Mouse (Mus musculus): ENCODE measurements around the gene Gorasp2. TPM values are rescaled to one million over a fixed set of nuclear protein-coding genes. Genes with fewer than 3 reads are reported as not detected.

The Gorasp2 gene
- total RNA-seq, 1 experiment from 2014 or later: 102 TPM

- DNase-seq: no peak
Observed at GRCm38 (mm10) chr2:70742588-70742987, 81.2 kb downstream of the Gorasp2 start.

- DNase-seq: no peak
Observed at GRCm38 (mm10) chr2:70751655-70752054, 90.3 kb downstream of the Gorasp2 start.

DNA sequence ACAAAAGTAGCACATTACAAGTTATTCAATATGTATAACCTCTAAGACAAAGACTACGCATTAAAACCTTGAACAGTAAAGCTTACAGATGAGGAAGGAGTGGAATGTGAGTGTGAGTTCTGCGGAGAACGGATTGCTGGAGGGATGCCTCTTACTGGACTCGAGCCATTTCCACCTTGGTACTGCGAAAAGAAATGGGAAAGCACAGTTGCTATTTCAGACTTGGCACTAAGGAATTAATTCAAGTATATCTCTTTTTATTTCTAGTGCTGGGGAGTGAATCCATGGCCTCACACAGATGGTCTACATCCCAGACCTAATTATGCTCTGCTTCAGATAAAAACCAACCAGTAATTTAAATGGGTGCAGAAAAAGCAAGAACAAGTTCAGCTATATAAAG is 90.8 kb downstream of the Gorasp2 start:
- DNase-seq: no peak

Other genes starting within 250 kb of the Gorasp2 start
- 2.2 and 2.5 TPM in 2 replicates for gene Sp5, start 186.7 kb upstream of the Gorasp2 start, total RNA-seq (2021)
- 1.6 TPM in 1 of 2 replicates, not detected in the other for gene Erich2, start 152.8 kb upstream of the Gorasp2 start, total RNA-seq (2021)
- gene Gad1, start 108.5 kb upstream of the Gorasp2 start, total RNA-seq (2021): 0.94 and 1.5 TPM in 2 replicates
- 0.52 TPM in 1 of 2 replicates, not detected in the other for gene Gm26558, start 532 bp downstream of the Gorasp2 start, total RNA-seq (2021)
- gene Tlk1, start 164.2 kb downstream of the Gorasp2 start, total RNA-seq (2021): 70.8 and 82.7 TPM in 2 replicates

Data from adrenal gland, postnatal 25 days (tissue).